Mouse (Mus musculus): Measurements from ENCODE around the gene Tcp10a.
"Not testable (repeated sequence)": the region's sequence is repeated elsewhere in the genome, so short reads cannot be mapped to it uniquely, and the experiment has no call there.

DNA sequence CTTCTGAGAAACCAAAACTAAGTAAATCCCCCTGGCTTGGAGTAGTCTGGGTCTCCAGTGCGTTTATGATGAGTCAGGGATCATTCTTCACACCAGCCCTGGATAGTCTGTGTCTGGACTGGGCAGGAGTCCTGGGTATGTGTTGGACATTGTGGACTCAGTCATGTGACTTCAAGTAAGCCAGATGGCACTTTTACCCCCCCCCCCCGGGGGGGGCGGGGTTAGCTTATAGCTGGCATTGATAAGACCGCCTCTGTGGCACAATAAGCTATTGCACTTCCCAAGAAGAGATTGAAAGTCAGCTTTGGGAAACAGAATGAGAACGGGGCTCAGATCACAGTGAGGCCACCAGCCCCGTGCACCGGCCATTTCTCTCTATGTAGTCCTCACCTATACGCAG, 61.6 kb downstream of the Tcp10a start:
- TF ChIP-seq POLR2A, CTCF (IDR thresholded peaks at IDR 0.05; ENCODE audit: insufficient read depth, low read depth, low read length): not testable (repeated sequence)

Data from olfactory bulb, adult 2 months (tissue).